Mouse (Mus musculus) lung, postnatal 0 days (tissue): ENCODE results near the gene Abcg8. TPM values are rescaled to one million over a fixed set of nuclear protein-coding genes. Genes with fewer than 3 reads are reported as not detected.

ENCODE experiments used
- ATAC-seq: fragments of 200-750 bp; cut with Nextera tagmentation; 2 replicates; pipeline ENCODE4 v1.8.0; 2017; ENCODE audit warnings: moderate library complexity
- DNase-seq: peaks from one replicate; pipeline ENCODE4 v3.0.0-alpha.2; 2016; ENCODE audit warnings: low spot score
- H3K27ac ChIP-seq: fragments of 300-500 bp; sonication (generic); 2 replicates; pipeline ENCODE4 v1.5.1; 2014; ENCODE audit warnings: antibody characterized with exemption, mild to moderate bottlenecking, low read length, mixed read lengths
- H3K27me3 ChIP-seq: fragments of 300-500 bp; sonication (generic); replicated peaks from 2 replicates; pipeline ENCODE4 v1.6.1; 2014; ENCODE audit warnings: low read length, mixed read lengths; ENCODE audit not compliant: insufficient read depth
- H3K36me3 ChIP-seq: fragments of 300-500 bp; sonication (generic); 2 replicates; pipeline ENCODE4 v1.6.1; 2014; ENCODE audit warnings: low read length, mixed read lengths; ENCODE audit not compliant: insufficient read depth
- H3K4me1 ChIP-seq: fragments of 300-500 bp; sonication (generic); 2 replicates; pipeline ENCODE4 v1.6.1; 2014; ENCODE audit warnings: antibody characterized with exemption, low read depth, low read length, mixed read lengths; ENCODE audit not compliant: insufficient read depth
- H3K4me2 ChIP-seq: fragments of 300-500 bp; sonication (generic); replicated peaks from 2 replicates; pipeline ENCODE4 v1.6.1; 2014; ENCODE audit warnings: low read depth, mild to moderate bottlenecking, low read length, moderate library complexity, mixed read lengths
- H3K4me3 ChIP-seq: fragments of 300-500 bp; sonication (generic); 2 replicates; pipeline ENCODE4 v1.5.1; 2014; ENCODE audit warnings: low read depth, low read length
- H3K9ac ChIP-seq: fragments of 300-500 bp; sonication (generic); replicated peaks from 2 replicates; pipeline ENCODE4 v1.6.1; 2014; ENCODE audit warnings: low read depth, mild to moderate bottlenecking
- H3K9me3 ChIP-seq: fragments of 300-500 bp; sonication (generic); 2 replicates; pipeline ENCODE4 v1.6.1; 2016; ENCODE audit warnings: low read length, mixed read lengths
- CTCF ChIP-seq: IDR thresholded peaks from 2 replicates; pipeline ENCODE4 v1.5.1; 2016; ENCODE audit warnings: antibody characterized with exemption, mild to moderate bottlenecking
- EP300 ChIP-seq: IDR thresholded peaks from 2 replicates; pipeline ENCODE4 v1.6.1; 2016; ENCODE audit warnings: antibody characterized with exemption, mild to moderate bottlenecking, control low read depth
- WGBS: fragments of 180-500 bp; shearing (Covaris S2); extraction: QIAGEN DNeasy Blood & Tissue Kit; methylation state at CpG from one replicate; pipeline ENCODE4 v1.1.7; 2014; 5-methylcytosine and 5-hydroxymethylcytosine counted together
- polyA plus RNA-seq: library from polyadenylated mRNA; unstranded; fragments of >200 nt; fragmentation: Nextera tagmentation; extraction: Ambion mirVana; gene quantifications from 2 replicates; pipeline ENCODE4 v1.2.1, GENCODE M21; 2015

Gene Abcg8
- polyA plus RNA-seq, 1 experiment from 2014 or later = not detected

DNA sequence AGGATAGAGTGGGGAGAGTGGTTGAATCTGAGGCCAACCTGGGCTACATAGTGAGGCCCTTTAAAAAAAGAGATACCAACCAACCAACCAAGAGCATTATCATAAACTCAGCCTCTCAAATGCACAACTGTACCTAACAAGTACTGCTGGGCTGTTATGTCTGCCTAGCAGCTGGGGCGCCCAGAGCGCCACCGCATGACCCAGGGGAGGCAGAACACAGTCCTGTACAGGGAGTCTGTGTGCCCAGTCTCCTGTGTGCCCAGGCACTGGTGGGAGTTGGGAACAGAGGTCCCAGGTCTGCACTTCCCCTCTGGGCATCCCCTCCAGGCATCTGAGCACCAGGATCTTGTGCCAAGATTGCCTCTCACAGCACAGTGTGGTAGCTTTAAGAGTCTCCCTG, 49.1 kb downstream of the Abcg8 start:
- H3K9me3 ChIP-seq = no peaks in the 10 kb centered on the region
- ATAC-seq (no peak), DNase-seq (no peak)
- TF ChIP-seq CTCF (no peak), EP300 (no peak)
- peaks cover 3% of the 10 kb centered on the region; the same call in 1 of the 2 replicates for H3K36me3 ChIP-seq
- H3K4me1 ChIP-seq = no peaks in the 10 kb centered on the region
- H3K27ac ChIP-seq = no peak overlapping the region
- H3K27me3 ChIP-seq = no peaks in the 10 kb centered on the region
- WGBS = 100% methylated on average over 3 of the region's 3 CpGs
- H3K4me3 ChIP-seq = no peak overlapping the region
- no peak overlapping the region for H3K4me2 ChIP-seq
- no peak overlapping the region for H3K9ac ChIP-seq

DNA sequence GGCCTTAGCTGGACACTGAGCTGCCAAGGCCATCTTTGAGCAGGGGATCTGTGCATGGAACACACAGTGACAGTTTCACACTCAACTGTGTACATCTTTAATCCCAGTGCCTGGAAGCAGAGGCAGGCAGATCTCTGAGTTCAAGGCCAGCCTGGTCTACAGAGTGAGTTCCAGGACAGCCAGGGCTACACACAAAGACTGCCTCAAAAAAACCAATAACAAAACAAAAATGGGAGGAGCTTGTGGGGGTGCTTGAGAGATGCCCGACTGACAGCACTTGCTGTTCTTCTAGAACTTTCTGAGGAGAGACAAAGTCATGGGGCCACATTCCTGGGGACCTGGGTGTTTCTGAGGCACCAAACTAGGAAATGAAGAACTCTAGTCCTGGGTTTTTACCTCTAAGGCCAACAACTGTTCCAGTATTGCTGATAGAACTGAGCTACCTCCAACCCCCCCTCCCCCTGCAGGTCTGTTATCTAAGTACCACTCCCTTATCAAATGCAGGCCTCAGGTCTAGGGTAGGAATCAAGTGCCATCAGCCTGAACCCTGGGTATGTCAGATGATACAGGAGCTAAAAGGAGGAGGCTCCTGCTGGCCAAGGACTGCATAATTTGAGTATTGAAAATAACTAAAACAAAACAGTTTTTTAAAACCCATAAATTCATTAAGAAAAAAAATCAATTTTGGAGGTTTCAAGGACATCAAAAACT, 52.3 kb downstream of the Abcg8 start:
- no peak overlapping the region for H3K9ac ChIP-seq
- 52% methylated on average over 1 of the region's 1 CpGs for WGBS
- peaks cover 3% of the 10 kb centered on the region; the same call in 1 of the 2 replicates for H3K36me3 ChIP-seq
- DNase-seq (no peak), ATAC-seq (no peak)
- no peaks in the 10 kb centered on the region for H3K9me3 ChIP-seq
- no peaks in the 10 kb centered on the region for H3K4me1 ChIP-seq
- H3K4me2 ChIP-seq = no peak overlapping the region
- TF ChIP-seq EP300 (no peak), CTCF (no peak)
- H3K27me3 ChIP-seq = no peaks in the 10 kb centered on the region
- no peak overlapping the region for H3K4me3 ChIP-seq
- no peak overlapping the region for H3K27ac ChIP-seq

DNA sequence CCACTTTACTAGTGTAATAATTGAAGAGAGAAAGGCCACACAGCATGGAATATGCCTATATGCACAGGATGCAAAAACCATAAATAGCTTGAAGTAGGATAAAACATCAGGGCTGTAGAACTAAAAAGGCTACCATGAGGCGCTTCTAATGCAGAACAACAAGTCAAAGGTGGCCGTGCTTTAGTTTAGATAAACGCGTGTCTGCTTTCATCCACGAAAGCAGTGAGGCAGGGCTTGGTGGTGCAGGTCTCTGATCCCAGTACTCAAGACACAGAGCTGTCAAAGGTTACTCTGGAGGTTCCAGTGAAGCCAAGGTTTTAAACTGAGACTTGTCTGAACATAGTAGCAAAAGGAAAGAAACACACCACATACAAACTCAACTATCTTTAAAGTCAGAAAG, 53.0 kb downstream of the Abcg8 start:
- WGBS = 83% methylated on average over 5 of the region's 5 CpGs
- H3K36me3 ChIP-seq = peaks cover 3% of the 10 kb centered on the region; the same call in 1 of the 2 replicates
- no peak for ATAC-seq

DNA sequence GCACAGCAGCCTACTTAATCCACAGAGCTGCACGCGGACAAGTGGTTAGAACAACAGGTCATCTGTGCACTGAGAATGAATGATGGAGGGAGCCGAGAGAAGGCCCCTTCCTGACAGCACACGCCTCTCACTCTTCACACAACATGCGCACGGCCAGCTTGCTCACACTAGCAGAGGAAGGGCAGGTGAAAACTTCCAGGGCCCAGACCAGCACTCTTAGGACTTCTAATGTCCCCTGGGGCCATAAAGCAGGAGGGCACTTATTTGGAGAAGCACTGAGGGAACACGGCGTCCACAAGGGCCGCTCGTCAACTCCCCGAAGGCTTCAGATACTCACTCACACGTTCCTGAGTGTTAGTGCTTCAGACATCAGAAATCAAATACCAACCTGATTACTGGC, 55.3 kb downstream of the Abcg8 start:
- TF ChIP-seq EP300 (no peak), CTCF (no peak)
- H3K27ac ChIP-seq = no peak overlapping the region
- no peak overlapping the region for H3K4me2 ChIP-seq
- H3K4me3 ChIP-seq = no peak overlapping the region
- ATAC-seq (no peak), DNase-seq (no peak)
- no peaks in the 10 kb centered on the region for H3K4me1 ChIP-seq
- H3K9me3 ChIP-seq = no peaks in the 10 kb centered on the region
- H3K36me3 ChIP-seq = no peaks in the 10 kb centered on the region; the same call in 1 of the 2 replicates
- WGBS = 88% methylated on average over 12 of the region's 12 CpGs
- H3K27me3 ChIP-seq = no peaks in the 10 kb centered on the region
- H3K9ac ChIP-seq = no peak overlapping the region

More for the DNA sequence above, 53.0 kb downstream of the Abcg8 start:
- Histone ChIP-seq H3K4me3 (no peak overlapping the region), H3K9me3 (no peaks in the 10 kb centered on the region), H3K27ac (no peak overlapping the region), H3K4me1 (no peaks in the 10 kb centered on the region), H3K27me3 (no peaks in the 10 kb centered on the region), H3K4me2 (no peak overlapping the region), H3K9ac (no peak overlapping the region)
- TF ChIP-seq CTCF = no peak
- TF ChIP-seq EP300 = no peak
- no peak for DNase-seq

DNA sequence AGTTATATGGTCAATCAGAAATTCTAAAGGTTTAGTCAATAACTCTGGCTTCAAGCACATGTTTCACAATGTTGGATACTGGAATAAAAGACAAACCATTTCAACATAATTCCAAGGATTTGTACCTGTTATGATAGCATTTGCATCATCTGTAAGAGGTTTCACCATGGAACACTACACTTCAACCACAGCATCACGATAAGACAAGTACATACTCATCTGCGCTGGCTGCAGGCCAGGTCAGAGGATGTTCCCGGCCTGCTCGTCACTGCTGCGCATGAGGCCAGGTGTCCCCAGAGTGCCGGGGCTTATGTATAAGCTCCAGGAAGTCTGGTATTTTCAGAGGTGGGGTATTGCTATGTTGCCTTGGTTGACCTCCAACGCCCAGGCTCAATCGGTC, 56.5 kb downstream of the Abcg8 start:
- H3K4me3 ChIP-seq = no peak overlapping the region
- no peak for DNase-seq
- no peak overlapping the region for H3K4me2 ChIP-seq
- no peaks in the 10 kb centered on the region for H3K27me3 ChIP-seq
- no peak overlapping the region for H3K27ac ChIP-seq
- H3K4me1 ChIP-seq = no peaks in the 10 kb centered on the region
- no peak for TF ChIP-seq CTCF
- H3K36me3 ChIP-seq = no peaks in the 10 kb centered on the region
- WGBS = 82% methylated on average over 8 of the region's 8 CpGs
- no peaks in the 10 kb centered on the region for H3K9me3 ChIP-seq
- no peak overlapping the region for H3K9ac ChIP-seq
- ATAC-seq = no peak

DNA sequence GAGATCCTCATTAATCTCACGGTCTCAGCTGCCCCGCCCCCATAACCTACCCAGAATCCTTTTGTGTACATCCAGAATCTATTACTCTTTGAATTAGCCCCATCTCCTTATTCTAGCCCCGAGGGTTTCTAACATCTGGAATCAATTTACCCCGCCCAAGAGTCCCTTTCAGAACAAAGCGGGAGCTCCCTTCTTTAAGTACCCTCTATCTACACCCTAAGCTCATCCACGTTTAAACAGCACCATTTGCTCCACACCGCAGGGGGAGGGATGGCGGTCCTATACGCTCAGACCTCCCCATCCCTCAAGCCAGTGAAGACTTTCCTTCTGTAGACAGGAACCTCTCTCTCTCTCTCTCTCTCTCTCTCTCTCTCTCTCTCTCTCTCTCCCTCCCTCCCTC, 60.6 kb downstream of the Abcg8 start:
- ATAC-seq = no peak
- Histone ChIP-seq H3K4me2 (no peak overlapping the region), H3K4me1 (no peaks in the 10 kb centered on the region), H3K9me3 (no peaks in the 10 kb centered on the region), H3K9ac (no peak overlapping the region), H3K27me3 (no peaks in the 10 kb centered on the region), H3K36me3 (no peaks in the 10 kb centered on the region), H3K4me3 (no peak overlapping the region), H3K27ac (no peak overlapping the region)
- 74% methylated on average over 9 of the region's 9 CpGs for WGBS
- no peak for DNase-seq
- no peak for TF ChIP-seq CTCF
- TF ChIP-seq EP300 = no peak
